Mouse (Mus musculus) brain, embryonic 14.5 days (tissue): Measurements from ENCODE around the gene Hoxa4.

Source experiments
- CTCF ChIP-seq: fragments of 200-500 bp; IDR thresholded peaks from 2 replicates; pipeline ENCODE4 v1.5.1; 2012; ENCODE audit warnings: inconsistent platforms, mild to moderate bottlenecking, moderate library complexity, borderline replicate concordance; ENCODE audit not compliant: insufficient read depth, insufficient read length; ENCODE audit errors: extremely low read depth
- POLR2A ChIP-seq: fragments of 200-500 bp; IDR thresholded peaks from 2 replicates; pipeline ENCODE4 v1.6.1; 2012; ENCODE audit warnings: mild to moderate bottlenecking, inconsistent platforms, borderline replicate concordance; ENCODE audit not compliant: poor library complexity, insufficient read depth, insufficient read length, severe bottlenecking; ENCODE audit errors: extremely low read depth

- TF ChIP-seq POLR2A = no peak
- no peak for TF ChIP-seq CTCF
Measured at GRCm38 (mm10) chr6:52172501-52172900, 19.1 kb downstream of the Hoxa4 start.
